Mouse (Mus musculus) cerebellum, adult 18-20 months (tissue): ENCODE data around the gene Cdhr3.
"Not testable (repeated sequence)": the region's sequence is repeated elsewhere in the genome, so short reads cannot be mapped to it uniquely, and the experiment has no call there.

Source experiments
- DNase-seq, 2 experiments: peaks; one replicate each; pipeline ENCODE4 v3.0.0; 2021

Gene Cdhr3

DNA sequence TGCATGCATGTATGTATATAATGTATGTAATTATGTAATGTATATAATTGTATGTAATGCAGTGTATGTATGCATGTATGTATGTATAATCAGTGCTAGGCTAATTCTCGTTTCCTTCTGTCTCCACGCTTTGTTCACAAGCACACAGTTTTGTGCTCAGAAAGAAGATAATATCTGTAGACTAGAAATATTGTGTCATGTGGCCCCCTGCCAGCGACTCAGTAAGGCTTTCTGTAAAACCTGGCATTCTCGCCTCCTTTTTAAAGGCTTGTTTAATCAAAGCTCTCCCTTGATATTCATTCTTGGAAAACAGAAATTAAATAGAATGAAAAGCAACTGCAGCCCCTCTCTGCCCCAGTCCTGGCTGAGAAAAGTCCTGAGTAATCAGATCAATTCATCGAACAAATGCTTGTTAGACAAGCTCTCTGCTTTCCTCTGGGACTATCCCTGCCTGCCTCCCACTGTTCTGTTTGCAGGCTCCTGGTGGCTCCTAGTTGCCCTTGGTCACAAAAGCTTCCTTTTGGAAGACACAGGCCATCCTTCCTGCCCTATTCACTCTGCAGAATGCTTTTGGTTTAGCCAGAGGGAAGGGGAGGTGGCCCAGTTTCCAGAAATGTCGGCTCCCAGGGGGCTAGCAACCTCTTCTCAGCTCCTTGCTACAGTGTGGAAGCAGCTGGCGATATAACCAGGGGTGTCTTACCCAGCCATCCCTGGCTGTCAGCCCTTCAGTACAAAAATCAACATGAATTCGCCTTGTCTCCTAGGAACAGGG, 20.6 kb downstream of the Cdhr3 start:
- peak; percentile 3 to 7 for DNase-seq

DNA sequence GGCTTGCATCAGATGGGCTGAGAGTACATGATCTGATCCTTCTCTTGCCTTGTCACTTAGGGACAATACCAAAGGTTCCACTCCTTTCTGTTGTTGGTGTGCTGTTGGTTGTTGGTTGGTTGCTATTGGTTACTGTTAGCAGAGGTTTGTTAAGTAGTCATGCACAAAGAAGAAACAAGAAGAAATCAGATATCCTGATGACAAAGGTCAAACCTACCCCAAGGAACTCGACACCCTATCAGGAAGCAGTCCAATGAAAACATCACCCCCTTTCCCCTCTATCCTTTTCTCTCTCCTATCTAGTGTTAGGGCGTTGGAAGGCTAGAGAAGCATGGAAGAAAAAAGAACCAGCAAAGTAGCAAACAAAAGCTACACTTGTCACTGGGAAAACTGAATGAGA, 23.7 kb downstream of the Cdhr3 start:
- DNase-seq, result no peak

DNA sequence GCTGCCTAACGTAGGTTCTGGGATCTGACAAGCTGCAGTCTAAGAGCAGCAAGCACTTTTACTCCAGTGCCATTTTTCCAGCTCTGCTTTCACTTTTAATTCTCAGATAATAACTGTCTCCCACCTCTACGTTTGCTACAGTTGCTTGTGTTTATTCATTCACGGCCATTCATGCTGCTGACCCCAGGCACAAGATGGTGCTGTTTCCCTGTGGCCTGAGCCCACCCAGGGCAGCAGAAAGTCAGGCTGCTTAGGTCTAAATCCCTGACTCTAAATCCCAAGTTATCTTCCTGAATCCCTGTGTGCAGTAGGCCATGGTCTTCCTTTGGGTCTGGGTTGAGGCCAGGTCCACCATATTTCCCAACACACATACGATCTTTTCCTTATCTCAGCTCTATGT, 26.3 kb downstream of the Cdhr3 start:
- DNase-seq, result no peak

DNA sequence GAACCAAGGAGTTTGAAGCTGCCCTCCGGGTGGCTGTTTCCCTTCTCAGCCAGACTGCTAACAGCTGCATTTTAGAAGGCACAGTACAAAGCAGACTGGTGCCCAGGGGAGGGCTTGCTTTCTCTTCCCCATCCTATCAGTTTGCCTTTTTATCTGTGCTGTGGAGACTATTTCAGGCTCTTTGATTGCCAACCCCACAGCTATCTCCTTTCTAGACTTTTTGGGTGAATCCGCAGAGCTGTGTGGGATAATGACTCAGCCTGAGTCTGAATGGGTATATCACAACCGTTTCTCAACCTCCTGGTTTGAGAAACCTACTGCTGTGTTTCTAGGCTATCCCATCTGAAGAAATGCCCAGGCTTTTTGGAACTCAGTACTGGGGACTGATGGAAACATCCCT, 27.5 kb downstream of the Cdhr3 start:
- DNase-seq, result no peak

DNA sequence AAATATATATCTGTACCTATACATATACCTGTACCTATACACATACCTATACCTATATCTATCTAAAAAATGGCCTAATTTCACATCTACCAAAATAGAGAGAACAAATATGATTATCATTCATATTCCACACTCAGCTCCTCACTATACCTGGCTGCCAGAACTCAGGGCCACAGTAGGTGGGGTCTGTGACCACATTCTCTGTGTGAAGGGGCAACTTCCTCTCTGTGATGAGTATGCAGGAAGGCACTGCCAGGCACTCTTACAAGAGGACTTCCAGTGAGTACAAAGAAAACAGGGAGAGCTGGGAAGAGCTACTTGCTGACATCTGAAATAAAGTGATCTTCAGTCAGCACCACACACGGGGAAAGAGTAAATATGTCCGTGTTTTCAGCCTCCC, 28.4 kb downstream of the Cdhr3 start:
- DNase-seq, result no peak

DNA sequence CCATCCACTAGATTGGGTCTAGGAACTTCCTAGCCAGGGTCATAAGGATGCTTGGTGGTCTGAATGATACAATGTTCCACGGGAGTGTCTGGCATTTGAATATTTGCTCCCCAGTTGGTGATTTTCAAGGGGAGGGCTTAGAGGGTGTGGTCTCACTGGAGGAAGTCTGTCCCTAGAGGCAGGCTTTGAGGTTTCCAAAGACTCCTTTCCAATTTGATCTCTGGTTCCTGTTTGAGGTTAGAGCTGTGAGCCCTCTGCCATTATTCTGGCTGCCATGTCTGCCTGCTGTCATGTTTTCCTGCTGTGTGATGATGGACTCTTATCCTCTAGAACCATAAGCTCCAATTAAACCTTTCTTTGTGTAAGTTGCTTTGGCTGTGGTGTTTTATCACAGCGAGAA, 29.4 kb downstream of the Cdhr3 start:
- DNase-seq, result no peak

DNA sequence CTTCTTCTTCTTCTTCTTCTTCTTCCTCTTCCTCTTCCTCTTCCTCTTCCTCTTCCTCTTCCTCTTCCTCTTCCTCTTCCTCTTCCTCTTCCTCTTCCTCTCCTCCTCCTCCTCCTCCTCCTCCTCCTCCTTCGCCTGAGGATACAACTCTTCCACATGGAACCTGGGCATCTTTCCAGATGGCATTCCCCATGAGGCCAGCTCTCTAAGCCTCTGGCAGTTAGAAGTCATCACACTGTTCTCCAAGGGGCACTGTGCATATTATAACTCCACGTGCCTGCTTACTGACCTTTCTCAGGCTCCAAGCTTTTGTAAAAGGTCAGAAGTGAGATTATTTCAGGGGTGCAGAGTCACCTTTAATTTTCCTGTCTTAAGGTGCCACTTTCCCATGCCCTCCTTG, 30.3 kb downstream of the Cdhr3 start:
- DNase-seq, result not testable (repeated sequence)

DNA sequence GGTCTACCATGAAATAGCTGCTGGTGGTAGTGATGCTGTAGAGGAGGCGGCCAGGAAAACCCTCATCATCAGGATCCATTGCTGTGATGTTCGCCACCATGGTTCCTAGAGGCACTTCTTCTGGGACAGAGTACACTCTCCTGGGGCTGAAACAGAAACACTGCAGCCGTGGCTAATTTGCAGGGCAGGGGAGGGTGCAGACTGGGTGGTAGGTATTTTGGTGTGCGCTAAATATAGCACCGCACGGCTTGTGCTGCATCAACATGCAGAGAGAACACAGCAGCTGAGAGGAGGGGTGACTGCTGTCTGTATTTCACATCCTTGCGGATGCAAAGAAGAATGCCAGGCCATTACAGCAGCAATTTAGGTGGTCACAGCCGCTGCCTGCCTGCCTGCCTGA, 31.0 kb downstream of the Cdhr3 start:
- DNase-seq, result no peak

DNA sequence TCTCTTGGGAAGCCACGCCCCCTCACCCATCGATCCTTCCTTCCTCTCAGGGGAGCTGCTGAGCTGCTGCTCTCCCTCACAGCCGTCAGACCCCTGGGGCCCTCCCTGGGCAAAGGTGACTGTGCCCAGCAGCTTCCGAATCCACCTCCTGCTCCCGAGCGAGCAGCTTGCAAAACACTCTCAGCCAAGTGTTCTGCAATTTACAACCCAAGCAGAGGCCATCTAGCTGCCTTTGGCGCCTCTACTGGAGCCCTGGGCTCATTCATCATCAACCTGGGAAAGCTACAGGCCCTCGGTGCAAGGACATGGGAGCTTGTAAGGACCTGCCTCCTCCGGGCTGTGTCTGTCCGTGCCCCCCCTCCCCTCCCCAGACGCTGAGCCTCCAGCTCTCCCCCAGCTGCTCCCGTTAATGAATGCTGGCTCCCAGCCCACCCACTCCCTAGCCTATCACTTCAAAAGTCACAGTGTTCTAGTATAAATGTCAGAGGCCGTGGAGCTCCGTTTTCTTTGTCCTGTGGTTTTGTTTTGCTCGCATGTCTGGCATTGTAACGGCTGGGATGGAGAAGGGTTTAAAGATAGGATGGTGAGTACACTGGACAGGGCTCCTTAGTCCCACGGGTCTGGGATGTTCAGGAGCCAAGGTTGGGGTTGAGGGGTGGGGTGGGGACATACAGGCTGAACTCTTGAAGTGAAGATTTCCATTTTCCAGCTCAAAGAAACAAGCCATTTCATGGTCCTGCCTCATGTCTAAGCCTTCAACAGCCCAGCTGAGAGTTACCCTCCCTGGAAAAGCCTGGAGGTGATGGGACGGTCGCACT, 35.2 kb downstream of the Cdhr3 start:
- peak; percentile 31 to 40 for DNase-seq

DNA sequence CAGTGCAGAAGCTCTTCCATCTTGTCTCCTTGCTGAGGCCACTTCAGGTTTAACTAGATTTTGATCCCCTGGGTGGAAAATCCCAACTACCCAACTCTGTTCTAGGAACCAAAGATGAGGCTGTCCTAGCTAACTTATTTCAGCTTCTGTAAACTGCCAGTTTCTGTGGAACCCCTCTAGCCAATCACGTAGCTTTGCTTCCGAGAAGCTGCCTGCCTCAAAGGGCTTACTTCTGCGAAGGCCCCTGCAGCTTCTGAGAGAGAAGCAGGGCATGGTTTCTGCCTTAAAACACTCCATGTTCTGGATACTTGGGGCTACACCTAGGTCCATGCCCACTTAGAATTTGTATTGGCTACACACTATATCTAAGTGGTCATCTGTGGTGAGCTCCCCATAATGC, 36.1 kb downstream of the Cdhr3 start:
- DNase-seq, result no peak

DNA sequence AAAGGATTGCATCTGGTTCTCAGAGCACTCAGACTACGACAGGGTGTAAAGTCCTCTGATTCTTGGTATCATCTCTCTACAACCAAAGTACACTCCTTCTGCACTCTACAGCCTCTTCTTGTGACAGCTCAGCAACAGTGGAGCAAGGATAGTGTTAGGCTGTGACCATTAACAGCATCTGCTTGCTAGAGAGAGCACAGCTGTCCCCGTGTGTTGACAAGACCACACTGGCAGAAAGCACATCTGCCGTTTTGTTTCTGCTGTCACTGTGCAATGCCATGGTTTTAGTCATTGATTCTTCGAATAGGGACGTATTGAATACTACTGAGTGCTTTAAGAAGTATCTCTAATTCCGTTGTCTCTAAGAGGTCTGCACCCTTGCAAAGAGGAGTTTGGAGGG, 36.6 kb downstream of the Cdhr3 start:
- no peak for DNase-seq

DNA sequence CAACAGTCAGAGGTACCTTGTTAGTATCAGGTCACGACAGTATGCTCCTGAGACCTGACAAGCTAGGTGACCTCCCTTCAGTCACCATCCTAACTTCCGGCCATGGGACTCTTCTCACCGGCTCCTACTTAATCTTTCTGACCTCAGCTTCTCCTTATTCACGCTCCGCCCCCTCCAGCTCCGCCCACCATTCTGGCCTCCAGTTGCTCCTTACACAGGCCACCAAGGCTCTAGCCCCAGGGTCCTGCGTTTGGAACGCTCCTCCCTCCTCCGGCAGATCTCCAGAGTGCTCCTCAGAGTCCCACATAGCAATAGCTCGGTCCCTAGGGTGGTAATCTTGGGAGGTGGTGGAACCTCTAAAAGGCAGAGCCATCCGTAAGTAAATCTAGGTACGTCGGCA, 38.9 kb downstream of the Cdhr3 start:
- no peak for DNase-seq

DNA sequence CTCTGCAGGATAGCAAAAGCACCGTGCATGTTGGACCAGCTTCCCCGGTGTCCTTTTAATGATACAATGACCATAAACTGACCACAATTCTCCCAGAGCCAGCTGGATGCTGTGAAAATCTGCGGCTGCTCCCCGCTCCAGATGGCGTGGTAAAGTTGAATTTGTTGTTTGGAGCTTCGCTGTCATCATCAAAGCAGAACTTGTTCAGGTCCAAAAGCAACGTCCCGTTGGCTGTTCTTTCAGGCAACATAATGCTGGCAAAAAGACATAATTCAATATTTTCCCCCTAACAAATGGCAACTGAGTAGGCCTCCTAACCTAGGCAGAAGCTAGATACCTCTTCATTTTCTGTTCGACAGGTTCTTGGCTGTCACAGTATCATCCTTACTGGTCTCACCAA, 39.4 kb downstream of the Cdhr3 start:
- no peak for DNase-seq

DNA sequence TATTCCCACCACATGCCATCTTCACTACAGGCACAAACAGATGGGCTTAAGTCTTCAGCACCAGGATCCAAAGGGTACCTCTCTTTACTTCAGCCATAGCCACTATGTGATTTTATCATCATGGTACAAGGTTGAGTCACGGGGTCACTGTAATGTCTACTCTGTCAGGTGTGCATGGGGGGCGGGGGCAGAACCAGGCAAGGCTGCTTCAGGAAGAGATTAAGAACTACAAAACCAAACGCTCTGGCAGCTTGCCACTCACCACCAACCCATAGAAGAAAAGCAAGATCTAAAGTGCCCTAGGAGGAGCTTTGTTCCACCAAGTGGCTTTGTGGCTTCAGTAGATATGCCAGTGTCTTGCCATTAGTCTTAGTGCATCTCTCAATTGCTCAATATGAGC, 44.3 kb downstream of the Cdhr3 start:
- DNase-seq, result no peak

DNA sequence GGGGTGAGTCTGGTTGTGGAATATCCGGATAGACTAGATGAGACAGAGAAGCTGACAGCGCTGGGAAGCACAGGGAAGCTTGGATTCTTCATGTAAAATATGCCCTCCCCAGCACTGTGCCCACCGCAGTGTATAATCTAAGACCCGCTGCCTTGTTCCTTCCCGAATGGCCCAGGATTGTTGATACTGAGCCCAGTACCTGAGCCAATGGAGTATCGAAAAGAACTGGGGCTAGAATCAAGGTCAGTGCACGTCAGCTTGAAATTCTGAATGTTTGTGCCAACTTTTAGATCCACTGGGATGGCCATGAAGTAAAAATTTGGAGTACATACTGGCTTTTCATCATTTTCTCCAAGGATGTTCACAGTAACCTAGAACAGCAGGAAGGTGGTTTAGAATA, 46.2 kb downstream of the Cdhr3 start:
- no peak for DNase-seq

DNA sequence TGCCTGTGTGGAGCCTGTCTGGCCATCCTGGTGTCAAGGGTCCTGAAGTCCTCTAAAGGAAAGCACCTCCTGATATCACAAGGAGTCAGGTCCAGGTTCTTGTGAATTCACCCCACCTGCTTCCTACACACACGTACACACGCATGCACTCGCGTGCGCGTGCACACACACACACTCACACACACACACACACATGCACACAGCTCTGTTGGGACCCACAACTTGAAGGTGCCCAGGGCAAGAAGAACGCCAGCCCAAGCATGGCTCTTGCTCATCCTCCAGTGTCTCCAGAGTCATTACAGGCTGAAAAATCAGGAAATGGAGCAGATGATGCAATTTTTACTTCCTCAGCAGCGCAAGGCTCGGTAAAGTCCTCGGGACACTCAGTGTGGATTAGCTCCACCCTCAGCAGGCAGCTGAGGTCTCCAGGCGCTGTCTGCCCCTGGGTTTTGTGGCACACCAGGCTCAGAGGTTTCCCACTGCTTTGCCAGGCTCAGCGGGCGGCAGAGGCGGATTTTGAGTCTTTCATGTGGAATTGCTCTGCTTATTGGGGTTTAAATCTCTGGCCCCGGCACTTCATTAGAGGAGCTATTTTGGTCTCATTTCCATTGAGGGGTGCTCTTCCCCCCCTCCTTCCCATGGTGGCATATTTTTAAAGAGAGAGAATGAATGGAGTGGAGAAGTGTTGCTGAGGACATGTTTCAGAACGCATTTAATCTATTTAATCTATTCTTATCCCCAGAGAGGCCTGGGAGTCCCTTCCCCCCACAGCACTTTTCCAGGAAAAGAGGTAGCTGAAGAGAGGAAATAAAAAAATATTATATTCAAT, 46.9 kb downstream of the Cdhr3 start:
- DNase-seq, result no peak

DNA sequence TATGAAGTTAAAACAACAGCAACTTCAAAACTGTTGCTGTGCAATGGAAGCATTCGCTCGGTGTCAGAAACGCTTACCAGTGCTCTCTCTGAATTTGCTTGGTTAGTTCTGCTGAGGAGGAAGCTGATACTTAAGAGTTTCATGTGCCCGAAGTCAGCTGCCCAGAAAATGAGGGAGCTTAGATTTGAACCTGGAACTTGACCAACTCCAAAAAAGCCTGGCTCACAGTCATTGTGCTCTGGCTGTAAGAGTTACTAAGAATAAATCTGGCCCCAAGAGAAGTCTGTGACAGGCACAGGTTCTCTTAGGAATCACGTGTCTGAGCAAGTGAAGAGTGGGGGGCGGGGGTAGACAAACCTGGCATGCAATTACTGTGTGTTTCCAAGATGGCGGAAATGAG, 51.2 kb downstream of the Cdhr3 start:
- no peak for DNase-seq

DNA sequence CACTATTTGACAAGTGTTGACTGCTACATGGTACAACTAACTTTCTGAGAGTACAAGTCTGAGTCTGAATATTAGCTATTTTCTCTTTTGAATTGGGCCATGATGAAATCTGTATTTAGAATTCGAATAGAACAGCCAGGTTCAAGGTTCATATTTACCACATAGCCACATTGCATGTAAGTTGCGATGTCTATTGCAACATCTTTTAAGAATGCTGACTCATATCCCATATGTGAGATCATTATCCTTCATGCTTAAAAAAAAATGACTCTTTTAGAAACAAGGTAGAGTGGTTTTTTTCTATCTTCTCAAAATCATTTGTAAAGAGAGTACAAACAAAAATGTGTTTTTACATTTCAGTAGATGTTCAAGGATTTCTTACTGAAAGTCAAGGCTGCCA, 51.9 kb downstream of the Cdhr3 start:
- DNase-seq, result no peak

DNA sequence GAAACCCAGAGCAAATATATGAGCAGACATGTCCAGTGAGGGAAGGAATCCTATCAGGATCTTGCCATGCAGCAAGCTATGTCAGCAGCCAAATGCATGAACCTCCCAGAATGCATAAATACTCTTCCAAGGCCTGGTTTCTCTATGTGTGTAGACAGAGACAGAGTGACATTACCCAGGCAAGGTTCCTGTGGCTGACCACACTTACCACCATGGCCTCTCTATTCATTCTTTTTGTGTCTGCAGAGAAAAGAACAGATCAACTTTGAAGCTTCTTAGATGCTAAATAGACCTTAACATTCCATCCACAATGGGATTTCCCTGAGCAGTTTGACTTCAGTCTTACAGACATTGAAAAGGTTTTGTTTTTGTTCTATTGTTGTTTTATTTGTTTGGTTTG, 54.0 kb downstream of the Cdhr3 start:
- no peak for DNase-seq

DNA sequence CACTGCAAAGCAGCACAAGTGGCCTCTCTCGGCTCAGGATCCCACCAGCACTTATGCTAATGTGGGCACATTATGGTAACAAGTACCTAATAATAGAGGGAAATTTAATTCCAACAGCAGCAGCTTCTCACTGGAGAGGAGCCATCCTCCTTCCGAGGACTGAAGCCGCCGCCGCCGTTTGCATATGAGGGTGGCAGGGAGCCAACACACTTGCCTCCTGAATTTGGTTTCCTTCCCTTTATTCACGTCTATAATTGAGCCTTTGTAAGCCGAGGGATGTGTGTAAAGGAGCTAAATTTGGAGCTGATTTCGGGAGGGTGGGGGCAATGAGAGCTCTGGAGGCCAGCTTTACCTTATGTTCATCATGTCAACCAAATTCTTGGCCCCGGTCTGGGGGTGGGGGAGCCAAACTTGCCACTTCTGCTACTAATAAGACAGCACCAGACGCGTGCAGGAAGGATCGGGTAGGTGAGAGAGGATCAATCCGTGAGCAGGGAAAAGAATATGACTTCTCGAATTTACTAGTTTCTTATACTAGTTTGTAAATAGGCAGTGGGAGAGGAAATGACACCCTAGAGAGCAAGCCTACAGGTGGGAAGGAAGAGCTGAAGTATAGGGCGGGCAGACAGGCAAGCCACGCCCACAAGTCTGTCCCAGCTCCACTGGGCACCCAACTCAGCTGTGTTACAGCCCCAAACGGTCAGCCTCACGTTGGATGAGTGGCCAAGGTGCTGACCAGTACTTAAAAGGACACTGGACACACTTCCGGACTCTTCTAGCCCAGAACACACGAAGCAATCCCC, 56.8 kb downstream of the Cdhr3 start:
- peak; percentile 21 to 38 for DNase-seq

DNA sequence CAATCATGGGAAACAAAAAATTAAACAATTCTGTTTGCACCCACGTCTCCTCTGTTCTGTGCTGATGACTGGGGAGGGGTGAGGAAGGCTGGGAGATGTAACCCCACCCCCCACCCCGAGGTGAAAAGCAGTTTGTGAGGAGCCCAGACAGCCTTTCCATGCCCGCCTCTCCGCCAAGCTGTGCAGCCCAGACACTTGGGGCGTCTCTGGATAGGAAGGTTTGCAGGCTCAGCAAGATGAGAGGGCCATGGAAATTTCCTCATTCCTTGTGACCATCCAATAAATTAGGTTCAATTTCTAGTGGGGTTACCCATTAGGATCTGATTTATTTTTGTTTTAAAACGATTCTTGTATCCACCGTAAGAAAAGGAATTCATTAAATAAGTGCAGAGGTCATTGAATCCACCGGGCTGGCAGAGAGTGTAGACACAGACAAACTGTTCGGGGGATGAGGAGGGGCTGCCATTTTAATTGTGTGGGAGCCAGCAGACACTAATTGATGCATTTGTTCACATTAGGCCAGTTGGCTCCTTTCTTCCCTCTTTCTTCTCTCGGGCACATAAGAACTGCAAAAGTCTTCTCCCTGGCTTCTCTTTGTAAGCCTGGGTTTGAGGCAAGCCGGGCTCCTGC, 57.5 kb downstream of the Cdhr3 start:
- DNase-seq, result no peak
